Mouse (Mus musculus): ENCODE results near the gene Slc39a3. TPM values are rescaled to one million over a fixed set of nuclear protein-coding genes. Genes with fewer than 3 reads are reported as not detected.
A peak's percentile ranks its signal among the peaks of the same experiment; 100 is the strongest.

Gene Slc39a3
- total RNA-seq, 2 experiments from 2014 or later, result 60.8 to 66.1 TPM

GRCm38 (mm10) chr10:80985241-80985969 lies 51.8 kb downstream of the Slc39a3 start:
- no peak for DNase-seq (ENCODE audit: low spot score in 2 of 2)
- peak overlapping the region; percentile 61 for H3K27ac ChIP-seq
- TF ChIP-seq CTCF (conservative IDR thresholded peaks at IDR 0.05), result no peak

GRCm38 (mm10) chr10:80984223-80984622 lies 53.0 kb downstream of the Slc39a3 start:
- DNase-seq (ENCODE audit: low spot score in 2 of 2), result no peak

More at GRCm38 (mm10) chr10:80985241-80985969, 51.8 kb downstream of the Slc39a3 start:
- H3K4me3 ChIP-seq, result peak overlapping the region; percentile 53

GRCm38 (mm10) chr10:80982381-80982780 lies 54.8 kb downstream of the Slc39a3 start:
- H3K27ac ChIP-seq, result no peak overlapping the region
- no peak for TF ChIP-seq CTCF (conservative IDR thresholded peaks at IDR 0.05)
- H3K4me3 ChIP-seq, result no peak overlapping the region
- no peak for DNase-seq (ENCODE audit: low spot score in 2 of 2)

More at GRCm38 (mm10) chr10:80984223-80984622, 53.0 kb downstream of the Slc39a3 start:
- Histone ChIP-seq H3K27ac (no peak overlapping the region), H3K4me3 (no peak overlapping the region)
- TF ChIP-seq CTCF (conservative IDR thresholded peaks at IDR 0.05), result no peak

GRCm38 (mm10) chr10:80981564-80982112 lies 55.6 kb downstream of the Slc39a3 start:
- no peak for DNase-seq (ENCODE audit: low spot score in 2 of 2)
- peak; percentile 32; the same call in 1 of the 2 replicates for TF ChIP-seq CTCF (conservative IDR thresholded peaks at IDR 0.05)
- no peak overlapping the region for H3K27ac ChIP-seq

More at GRCm38 (mm10) chr10:80981564-80982112, 55.6 kb downstream of the Slc39a3 start:
- H3K4me3 ChIP-seq, result no peak overlapping the region

Other genes starting within 250 kb of the Slc39a3 start
- gene Sf3a2, start 239.2 kb downstream of the Slc39a3 start, total RNA-seq (2021), result 10 to 100 TPM; 51.7 to 55.1 TPM
- gene Plekhj1, start 238.8 kb downstream of the Slc39a3 start, total RNA-seq (2021), result 10 to 100 TPM; 68.4 to 76.3 TPM
- 1 to 10 TPM; 2.7 to 5.3 TPM for gene Amh, start 232.2 kb downstream of the Slc39a3 start, total RNA-seq (2021)
- 1 to 10 TPM; 1.9 to 2.5 TPM for gene Jsrp1, start 223.9 kb downstream of the Slc39a3 start, total RNA-seq (2021)
- 100 to 1,000 TPM; 478 to 493 TPM for gene Oaz1, start 210.8 kb downstream of the Slc39a3 start, total RNA-seq (2021)
- 10 to 100 TPM; 49.4 to 54.3 TPM for gene Lingo3, start 193.4 kb downstream of the Slc39a3 start, total RNA-seq (2021)
- 10 to 100 TPM; 51.6 to 53.3 TPM for gene Lsm7, start 182.2 kb downstream of the Slc39a3 start, total RNA-seq (2021)
- gene Sppl2b, start 182.2 kb downstream of the Slc39a3 start, total RNA-seq (2021), result 10 to 100 TPM; 61.2 to 63.2 TPM
- under 1 TPM; 0.46 to 0.56 TPM for gene Tmprss9, start 165.6 kb downstream of the Slc39a3 start, total RNA-seq (2021)
- 100 to 1,000 TPM; 134 to 145 TPM for gene Timm13, start 136.5 kb downstream of the Slc39a3 start, total RNA-seq (2021)
- 10 to 100 TPM; 20.8 to 21.9 TPM for gene Lmnb2, start 119.2 kb downstream of the Slc39a3 start, total RNA-seq (2021)
- 10 to 100 TPM; 17.0 to 17.5 TPM for gene Gadd45b, start 107.4 kb downstream of the Slc39a3 start, total RNA-seq (2021)
- gene Gng7, start 22.5 kb downstream of the Slc39a3 start, total RNA-seq (2021), result 100 to 1,000 TPM; 161 to 176 TPM
- gene Diras1, start 11.8 kb downstream of the Slc39a3 start, total RNA-seq (2021), result 100 to 1,000 TPM in 1 of 2 experiments, 10 to 100 TPM in 1; 95.2 to 100 TPM
- gene Sgta, start 22.8 kb upstream of the Slc39a3 start, total RNA-seq (2021), result 100 to 1,000 TPM; 176 TPM
- gene Thop1, start 32.6 kb upstream of the Slc39a3 start, total RNA-seq (2021), result 10 to 100 TPM; 52.0 to 52.6 TPM
- under 1 TPM; 0.20 to 0.66 TPM for gene Creb3l3, start 61.4 kb upstream of the Slc39a3 start, total RNA-seq (2021)
- 100 to 1,000 TPM; 132 to 139 TPM for gene Map2k2, start 68.5 kb upstream of the Slc39a3 start, total RNA-seq (2021)
- 100 to 1,000 TPM; 103 to 109 TPM for gene Zbtb7a, start 97.8 kb upstream of the Slc39a3 start, total RNA-seq (2021)
- gene Pias4, start 130.5 kb upstream of the Slc39a3 start, total RNA-seq (2021), result 10 to 100 TPM; 29.4 to 29.5 TPM
- gene Eef2, start 139.2 kb upstream of the Slc39a3 start, total RNA-seq (2021), result 100 to 1,000 TPM; 907 to 909 TPM
- 10 to 100 TPM; 73.6 to 78.4 TPM for gene Dapk3, start 145.6 kb upstream of the Slc39a3 start, total RNA-seq (2021)
- gene 4930442H23Rik, start 146.4 kb upstream of the Slc39a3 start, total RNA-seq (2021), result not detected
- gene Nmrk2, start 164.6 kb upstream of the Slc39a3 start, total RNA-seq (2021), result under 1 TPM; 0.32 to 0.33 TPM
- 100 to 1,000 TPM; 144 to 150 TPM for gene Atcay, start 193.4 kb upstream of the Slc39a3 start, total RNA-seq (2021)
- 10 to 100 TPM; 66.2 to 70.2 TPM for gene Zfr2, start 195.7 kb upstream of the Slc39a3 start, total RNA-seq (2021)
- 100 to 1,000 TPM; 260 to 267 TPM for gene Matk, start 215.5 kb upstream of the Slc39a3 start, total RNA-seq (2021)
- 10 to 100 TPM; 37.4 to 42.0 TPM for gene Mrpl54, start 229.5 kb upstream of the Slc39a3 start, total RNA-seq (2021)
- gene Apba3, start 229.5 kb upstream of the Slc39a3 start, total RNA-seq (2021), result 10 to 100 TPM; 32.6 to 37.3 TPM

Data from layer of hippocampus, adult 2 months (tissue).